Mouse (Mus musculus) spleen, adult 2 months (tissue): Measurements from ENCODE around the gene Zfp664.

Experiments
- CTCF ChIP-seq: fragments of 200-500 bp; IDR thresholded peaks from 2 replicates; pipeline ENCODE4 v1.5.1; 2011; ENCODE audit warnings: mild to moderate bottlenecking, inconsistent platforms; ENCODE audit not compliant: insufficient read depth, insufficient read length, insufficient replicate concordance; ENCODE audit errors: extremely low read depth
- POLR2A ChIP-seq: fragments of 200-500 bp; IDR thresholded peaks from 2 replicates; pipeline ENCODE4 v1.6.1; 2011; ENCODE audit warnings: low read depth, low read length, inconsistent platforms

DNA sequence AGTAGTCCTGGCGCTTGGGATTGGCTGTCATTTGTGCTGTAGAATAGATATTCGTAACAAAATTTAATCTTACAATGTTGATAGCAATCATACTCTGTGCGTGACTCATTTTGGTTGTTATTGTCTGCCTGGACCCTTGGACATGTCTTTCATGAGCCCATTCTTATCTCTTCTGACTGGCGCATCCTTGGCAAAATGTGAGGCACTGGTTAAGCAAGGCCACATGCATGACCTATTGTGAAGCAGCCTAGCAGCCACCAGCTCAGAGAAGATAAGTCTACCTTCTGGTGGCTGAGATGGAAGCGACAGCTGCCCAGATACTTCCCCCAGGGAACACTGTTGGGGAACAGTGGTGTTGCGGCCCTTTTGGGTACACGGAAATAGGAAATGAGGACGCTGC is 26.2 kb downstream of the Zfp664 start:
- TF ChIP-seq CTCF, result no peak
- TF ChIP-seq POLR2A, result no peak
